ENCODE assay signal across 23 mouse cellular contexts in the genomic region with DNA sequence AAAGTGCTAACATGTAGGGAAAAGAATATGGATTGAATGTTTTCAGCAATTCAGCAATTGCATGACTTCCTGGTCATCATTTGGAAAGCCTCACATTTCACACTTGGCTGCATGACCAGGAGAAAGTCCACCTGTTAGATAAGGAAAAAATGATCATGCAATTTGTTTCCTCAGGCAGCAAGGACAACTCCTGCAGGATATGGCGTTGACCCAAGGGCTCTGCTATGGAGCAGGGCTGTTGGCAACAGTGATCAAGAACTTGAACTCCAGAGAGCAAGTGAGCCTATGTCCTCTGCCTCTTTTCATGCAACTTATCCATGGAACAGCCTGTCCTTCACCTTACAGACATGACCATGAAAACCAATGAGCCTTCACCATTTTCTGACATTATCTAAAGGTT. TPM values are rescaled to one million over a fixed set of nuclear protein-coding genes. Genes with fewer than 3 reads are reported as not detected.
DNase-seq lines count a peak whose midpoint lies in the region; ATAC-seq lines count a peak whose summit lies in the region.
"Had no signal": no experiment of that assay in that cellular context is flagged by ENCODE, and none has a peak within 500 bp of the region (broad histone marks: within the 10 kb centered on the region; RNA-seq: fewer than 3 reads in every experiment).

No protein-coding gene starts in this region.

- ATAC-seq in erythroid progenitor cell, adult 5-6 weeks (replicated peaks; ENCODE audit: low FRiP score, poor library complexity, severe bottlenecking), result no peak
- no peak for ATAC-seq in megakaryocyte progenitor cell, adult 5-6 weeks (replicated peaks; ENCODE audit: poor library complexity)
- ATAC-seq: forebrain, embryonic 15.5 days; hindbrain, embryonic 16.5 days; intestine, embryonic 15.5 days; Patski had no signal

- DNase-seq in cerebellum, adult 18-20 months, result peak; percentile 32 to 48
- DNase-seq in cerebellum, adult 8-10 months, result no peak
- DNase-seq in brain, adult 2 months (ENCODE audit: low read depth, low spot score), result peak; percentile 51
- DNase-seq in cerebellum, postnatal 10 days, result peak; percentile 27 to 29
- DNase-seq in cerebellum, postnatal 36 days, result peak; percentile 27 to 36
- DNase-seq: adrenal gland, adult 2 months; adrenal gland, postnatal 14 days; B cell, adult 2 months; gastrocnemius, postnatal 25 days; heart, adult 18-20 months; heart, postnatal 10 days; heart, postnatal 36 days; kidney, adult 11 months; kidney, adult 8-10 months had no signal

RNA-seq across cellular contexts. Expression of gene Daw1, which starts 50.4 kb away (rescaled TPM):
- not detected in 2 replicates for total RNA-seq in erythroid progenitor cell, adult 5-6 weeks (2015; ENCODE audit: low replicate concordance)
- not detected in 2 replicates for total RNA-seq in erythroid progenitor cell, adult 5-6 weeks (2017; ENCODE audit: low replicate concordance)
- total RNA-seq in megakaryocyte progenitor cell, adult 5-6 weeks (2015), result not detected in 2 replicates
- not detected in 2 replicates for total RNA-seq in megakaryocyte progenitor cell, adult 5-6 weeks (2017)
- total RNA-seq: adrenal gland, adult 2 months; adrenal gland, postnatal 14 days; CH12.LX; G1E; gastrocnemius, adult 8-10 months; gastrocnemius, postnatal 25 days; heart, adult 18-20 months; heart, postnatal 36 days had no signal
